Mouse (Mus musculus): ENCODE results near the gene Pnpla8. TPM values are rescaled to one million over a fixed set of nuclear protein-coding genes. Genes with fewer than 3 reads are reported as not detected.
"Not testable (repeated sequence)": the region's sequence is repeated elsewhere in the genome, so short reads cannot be mapped to it uniquely, and the experiment has no call there.

The Pnpla8 gene
- total RNA-seq, 2 experiments from 2014 or later = 122 to 132 TPM

- DNase-seq = peak; percentile 100
- intact Hi-C loops (cut with DNase I) = loop anchor here (2.0 kb wide), 1 partner anchor 58 kb away; the partner anchor contains the start of gene Dnajb9
Observed at GRCm38 (mm10) chr12:44268728-44269302, 47.6 kb downstream of the Pnpla8 start.

- intact Hi-C loops (cut with DNase I) = loop anchor here (2.0 kb wide), 1 partner anchor 59 kb away; the partner anchor contains the start of gene Dnajb9
- DNase-seq = peak in 1 of 2 experiments; percentile 74
Observed at GRCm38 (mm10) chr12:44269311-44269831, 48.2 kb downstream of the Pnpla8 start.

- no peak for DNase-seq
- intact Hi-C loops (cut with DNase I) = no loop called here
Observed at GRCm38 (mm10) chr12:44274125-44274835, 53.1 kb downstream of the Pnpla8 start.

GRCm38 (mm10) chr12:44280147-44280546 lies 59.0 kb downstream of the Pnpla8 start:
- intact Hi-C loops (cut with DNase I); DNase-seq: not testable (repeated sequence)

GRCm38 (mm10) chr12:44281534-44281933 lies 60.4 kb downstream of the Pnpla8 start:
- intact Hi-C loops (cut with DNase I) = no loop called here

GRCm38 (mm10) chr12:44283378-44283777 lies 62.2 kb downstream of the Pnpla8 start:
- DNase-seq = no peak
- intact Hi-C loops (cut with DNase I) = no loop called here

More at GRCm38 (mm10) chr12:44281534-44281933, 60.4 kb downstream of the Pnpla8 start:
- DNase-seq = no peak

- DNase-seq = no peak
- intact Hi-C loops (cut with DNase I) = no loop called here
Observed at GRCm38 (mm10) chr12:44286992-44287391, 65.8 kb downstream of the Pnpla8 start.

- intact Hi-C loops (cut with DNase I) = no loop called here
- peak in 1 of 2 experiments; percentile 23 for DNase-seq
Observed at GRCm38 (mm10) chr12:44292281-44292680, 71.1 kb downstream of the Pnpla8 start.

GRCm38 (mm10) chr12:44300793-44301192 lies 79.6 kb downstream of the Pnpla8 start:
- intact Hi-C loops (cut with DNase I) = no loop called here
- DNase-seq = no peak

- intact Hi-C loops (cut with DNase I) = no loop called here
- DNase-seq = no peak
Observed at GRCm38 (mm10) chr12:44304012-44304411, 82.8 kb downstream of the Pnpla8 start.

GRCm38 (mm10) chr12:44304869-44305268 lies 83.7 kb downstream of the Pnpla8 start:
- no peak for DNase-seq
- intact Hi-C loops (cut with DNase I) = no loop called here

- intact Hi-C loops (cut with DNase I) = no loop called here
- no peak for DNase-seq
Observed at GRCm38 (mm10) chr12:44308221-44308620, 87.1 kb downstream of the Pnpla8 start.

GRCm38 (mm10) chr12:44315212-44315611 lies 94.0 kb downstream of the Pnpla8 start:
- intact Hi-C loops (cut with DNase I) = no loop called here
- no peak for DNase-seq

- no peak for DNase-seq
- intact Hi-C loops (cut with DNase I) = no loop called here
Observed at GRCm38 (mm10) chr12:44325091-44325490, 103.9 kb downstream of the Pnpla8 start.

- intact Hi-C loops (cut with DNase I) = no loop called here
- no peak for DNase-seq
Observed at GRCm38 (mm10) chr12:44327452-44327851, 106.3 kb downstream of the Pnpla8 start.

GRCm38 (mm10) chr12:44328381-44329315 lies 107.5 kb downstream of the Pnpla8 start, which contains the start of gene Nrcam:
Gene Nrcam (plus strand): TSS chr12:44328885.
- intact Hi-C loops (cut with DNase I) = no loop called here
- DNase-seq = peak in 1 of 2 experiments; percentile 20

GRCm38 (mm10) chr12:44329316-44330215 lies 108.4 kb downstream of the Pnpla8 start:
- intact Hi-C loops (cut with DNase I) = no loop called here
- DNase-seq = no peak

GRCm38 (mm10) chr12:44330216-44330719 lies 109.1 kb downstream of the Pnpla8 start:
- DNase-seq = no peak
- intact Hi-C loops (cut with DNase I) = no loop called here

GRCm38 (mm10) chr12:44337136-44337640 lies 116.0 kb downstream of the Pnpla8 start:
- DNase-seq = no peak
- intact Hi-C loops (cut with DNase I) = no loop called here

Measured in gastrocnemius, postnatal 36 days (tissue).